Mouse (Mus musculus): ENCODE results near the gene 4921509C19Rik. TPM values are rescaled to one million over a fixed set of nuclear protein-coding genes. Genes with fewer than 3 reads are reported as not detected.
"Not testable (repeated sequence)": the region's sequence is repeated elsewhere in the genome, so short reads cannot be mapped to it uniquely, and the experiment has no call there.

4921509C19Rik gene
- total RNA-seq (2012; rRNA removed): not detected in 2 replicates
- polyA plus RNA-seq (2012; ENCODE audit: insufficient read depth in 1 of 2, insufficient read length in 2 of 2, low read depth in 1 of 2, low replicate concordance in 2 of 2, missing spikeins in 1 of 2): not detected

DNA sequence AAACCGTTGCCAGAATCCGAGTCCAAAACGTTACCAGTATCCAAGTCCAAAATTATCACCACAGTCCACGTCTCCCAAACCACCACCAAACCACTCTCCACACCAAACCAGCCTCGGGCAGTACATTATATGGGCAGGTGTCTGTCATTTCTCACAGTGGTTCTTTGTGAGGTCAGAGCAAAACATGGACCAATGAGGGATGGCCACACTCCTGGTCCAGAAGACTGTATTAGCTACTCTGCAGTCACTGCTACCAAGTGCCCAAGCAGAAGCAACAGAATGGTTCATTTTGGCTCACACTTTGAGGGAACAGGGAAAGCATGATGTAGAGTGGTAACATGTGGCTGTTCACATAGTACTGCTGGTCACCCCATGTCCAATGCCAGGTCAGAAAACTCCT is at the start of gene 4921509C19Rik:
Gene 4921509C19Rik (minus strand): TSS at position 101 of the 400 bp plus-strand sequence.
- H3K4me1 ChIP-seq (ENCODE audit: control insufficient read depth in 1 of 2, insufficient read depth in 2 of 2, low read length in 2 of 2); DNase-seq (ENCODE audit: low read depth, low spot score); H3K9ac ChIP-seq (ENCODE audit: control insufficient read depth, low read depth, low read length, poor library complexity, severe bottlenecking); H3K27ac ChIP-seq (ENCODE audit: control insufficient read depth, low read depth, low read length); H3K9me3 ChIP-seq (replicated peaks; ENCODE audit: insufficient read depth, low read length); H3K4me3 ChIP-seq (ENCODE audit: control insufficient read depth in 1 of 2, insufficient read depth in 1 of 2, low read depth in 2 of 2, low read length in 2 of 2); H3K79me2 ChIP-seq (ENCODE audit: control insufficient read depth, insufficient read depth, low read length, poor library complexity); H3K36me3 ChIP-seq (ENCODE audit: control insufficient read depth in 1 of 2, insufficient read depth in 2 of 2, low read length in 2 of 2); H3K27me3 ChIP-seq (ENCODE audit: control insufficient read depth in 1 of 2, insufficient read depth in 2 of 2, low read length in 2 of 2): not testable (repeated sequence)

DNA sequence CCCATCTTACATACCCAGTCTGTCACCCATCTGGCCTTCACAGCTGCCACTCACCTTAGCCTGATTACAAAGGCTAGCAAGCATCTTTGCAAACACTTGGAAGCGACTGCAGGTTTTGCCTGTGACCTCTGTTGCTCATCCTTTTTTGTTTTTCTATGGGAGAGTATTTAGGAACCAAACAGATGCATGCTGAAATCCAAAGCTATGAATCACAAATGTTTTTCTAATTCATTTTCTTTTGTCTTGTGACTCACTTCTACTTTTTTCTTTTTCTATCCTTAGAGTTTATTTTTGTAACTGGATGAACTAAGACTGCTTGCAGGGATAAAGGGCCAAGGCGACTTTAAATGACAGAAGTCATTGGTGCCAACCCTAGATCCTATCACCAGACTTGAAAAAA is 49.6 kb upstream of the 4921509C19Rik start:
- no peak for DNase-seq (ENCODE audit: low read depth, low spot score)

GRCm38 (mm10) chr2:151524324-151525041 is 48.5 kb upstream of the 4921509C19Rik start:
- H3K27ac ChIP-seq (ENCODE audit: control insufficient read depth, low read depth, low read length): no peak overlapping the region
- peaks cover 0 to 18% of the 10 kb centered on the region in 2 experiments; a peak in 2 of 4 replicates for H3K36me3 ChIP-seq (ENCODE audit: control insufficient read depth in 1 of 2, insufficient read depth in 2 of 2, low read length in 2 of 2)
- no peak overlapping the region for H3K4me3 ChIP-seq (ENCODE audit: control insufficient read depth in 1 of 2, insufficient read depth in 1 of 2, low read depth in 2 of 2, low read length in 2 of 2)
- H3K79me2 ChIP-seq (ENCODE audit: control insufficient read depth, insufficient read depth, low read length, poor library complexity): no peaks in the 10 kb centered on the region
- H3K4me1 ChIP-seq (ENCODE audit: control insufficient read depth in 1 of 2, insufficient read depth in 2 of 2, low read length in 2 of 2): peaks cover 3 to 10% of the 10 kb centered on the region in 2 experiments
- H3K9me3 ChIP-seq (replicated peaks; ENCODE audit: insufficient read depth, low read length): no peaks in the 10 kb centered on the region
- peak; percentile 49 for DNase-seq (ENCODE audit: low read depth, low spot score)
- no peak overlapping the region for H3K9ac ChIP-seq (ENCODE audit: control insufficient read depth, low read depth, low read length, poor library complexity, severe bottlenecking)
- no peaks in the 10 kb centered on the region for H3K27me3 ChIP-seq (ENCODE audit: control insufficient read depth in 1 of 2, insufficient read depth in 2 of 2, low read length in 2 of 2)
- peak; percentile 98 for TF ChIP-seq GATA1 (IDR thresholded peaks at IDR 0.05; ENCODE audit: low read depth, low read length)
- TF ChIP-seq ZC3H11A (IDR thresholded peaks at IDR 0.05; ENCODE audit: low read depth, low read length): no peak
- TF ChIP-seq MXI1 (IDR thresholded peaks at IDR 0.05; ENCODE audit: low read depth, low read length): peak; percentile 56; the same call in 1 of the 2 replicates
- peak; percentile 87 for TF ChIP-seq ETS1 (IDR thresholded peaks at IDR 0.05; ENCODE audit: low read depth, low read length)
- peak; percentile 87 for TF ChIP-seq ZNF384 (IDR thresholded peaks at IDR 0.05; ENCODE audit: low read depth, low read length)
- TF ChIP-seq POLR2A (IDR thresholded peaks at IDR 0.05; ENCODE audit: control insufficient read depth in 1 of 2, insufficient read depth in 1 of 2, low read depth in 1 of 2, low read length in 2 of 2, poor library complexity in 1 of 2): no peak
- no peak for TF ChIP-seq UBTF (IDR thresholded peaks at IDR 0.05; ENCODE audit: borderline replicate concordance, insufficient read depth, low read depth, low read length)
- peak; percentile 94 to 95 for TF ChIP-seq EP300 (IDR thresholded peaks at IDR 0.05; ENCODE audit: low read depth in 1 of 2, low read length in 2 of 2)
- TF ChIP-seq MAFK (IDR thresholded peaks at IDR 0.05; ENCODE audit: borderline replicate concordance, low read depth, low read length): peak; percentile 74; the same call in 1 of the 2 replicates
- 0 out of 2 replicates have a peak, but pooled peaks have one; percentile 52 for TF ChIP-seq POLR2AphosphoS2 (IDR thresholded peaks at IDR 0.05; ENCODE audit: low read length)
- peak; percentile 59; the same call in 1 of the 2 replicates for TF ChIP-seq BHLHE40 (IDR thresholded peaks at IDR 0.05; ENCODE audit: borderline replicate concordance, low read depth, low read length)
- TF ChIP-seq SIN3A (IDR thresholded peaks at IDR 0.05; ENCODE audit: low read length): peak; percentile 80
- no peak for TF ChIP-seq POLR2AphosphoS5 (IDR thresholded peaks at IDR 0.05; ENCODE audit: borderline replicate concordance, low read depth, low read length)
- no peak for TF ChIP-seq MYB (IDR thresholded peaks at IDR 0.05; ENCODE audit: low read depth, low read length)
- peak; percentile 98 for TF ChIP-seq TCF12 (IDR thresholded peaks at IDR 0.05; ENCODE audit: low read depth, low read length)
- no peak for TF ChIP-seq CHD2 (IDR thresholded peaks at IDR 0.05; ENCODE audit: low read length)
- peak; percentile 81 for TF ChIP-seq TAL1 (IDR thresholded peaks at IDR 0.05; ENCODE audit: low read length)

More for the DNA sequence above, 49.6 kb upstream of the 4921509C19Rik start:
- H3K9ac ChIP-seq (ENCODE audit: control insufficient read depth, low read depth, low read length, poor library complexity, severe bottlenecking): no peak overlapping the region
- no peaks in the 10 kb centered on the region for H3K79me2 ChIP-seq (ENCODE audit: control insufficient read depth, insufficient read depth, low read length, poor library complexity)
- no peaks in the 10 kb centered on the region for H3K27me3 ChIP-seq (ENCODE audit: control insufficient read depth in 1 of 2, insufficient read depth in 2 of 2, low read length in 2 of 2)
- no peak overlapping the region for H3K4me3 ChIP-seq (ENCODE audit: control insufficient read depth in 1 of 2, insufficient read depth in 1 of 2, low read depth in 2 of 2, low read length in 2 of 2)
- no peak for TF ChIP-seq CTCF (IDR thresholded peaks at IDR 0.05 in 2 of 3, conservative IDR thresholded peaks at IDR 0.05 in 1 of 3; ENCODE audit: control insufficient read depth in 1 of 3, insufficient read depth in 1 of 3, low read depth in 2 of 3, low read length in 3 of 3, poor library complexity in 1 of 3, severe bottlenecking in 1 of 3)
- TF ChIP-seq ETS1 (IDR thresholded peaks at IDR 0.05; ENCODE audit: low read depth, low read length): no peak
- TF ChIP-seq NRF1 (IDR thresholded peaks at IDR 0.05; ENCODE audit: insufficient read depth, low read depth, low read length, poor library complexity, severe bottlenecking): no peak
- TF ChIP-seq GABPA (IDR thresholded peaks at IDR 0.05; ENCODE audit: low read depth, low read length): no peak
- TF ChIP-seq ELF1 (IDR thresholded peaks at IDR 0.05; ENCODE audit: low read depth, low read length): no peak
- no peak for TF ChIP-seq SIN3A (IDR thresholded peaks at IDR 0.05; ENCODE audit: low read length)
- TF ChIP-seq MYB (IDR thresholded peaks at IDR 0.05; ENCODE audit: low read depth, low read length): no peak
- no peak for TF ChIP-seq RAD21 (IDR thresholded peaks at IDR 0.05; ENCODE audit: low read depth, low read length)
- TF ChIP-seq JUND (IDR thresholded peaks at IDR 0.05; ENCODE audit: low read depth, low read length): no peak
- no peak for TF ChIP-seq ZC3H11A (IDR thresholded peaks at IDR 0.05; ENCODE audit: low read depth, low read length)
- no peak for TF ChIP-seq BHLHE40 (IDR thresholded peaks at IDR 0.05; ENCODE audit: borderline replicate concordance, low read depth, low read length)
- no peak for TF ChIP-seq MAZ (IDR thresholded peaks at IDR 0.05; ENCODE audit: low read depth, low read length)
- no peak for TF ChIP-seq ZNF384 (IDR thresholded peaks at IDR 0.05; ENCODE audit: low read depth, low read length)
- no peak for TF ChIP-seq GATA1 (IDR thresholded peaks at IDR 0.05; ENCODE audit: low read depth, low read length)
- no peak for TF ChIP-seq MYC (IDR thresholded peaks at IDR 0.05; ENCODE audit: low read depth, low read length)
- TF ChIP-seq SMC3 (IDR thresholded peaks at IDR 0.05; ENCODE audit: low read depth, low read length): no peak
- TF ChIP-seq HCFC1 (IDR thresholded peaks at IDR 0.05; ENCODE audit: low read depth, low read length): no peak
- no peak for TF ChIP-seq USF1 (IDR thresholded peaks at IDR 0.05; ENCODE audit: low read depth, low read length)
- TF ChIP-seq KAT2A (conservative IDR thresholded peaks at IDR 0.05; ENCODE audit: low read depth, low read length): no peak
- peaks cover 5 to 18% of the 10 kb centered on the region in 2 experiments for H3K4me1 ChIP-seq (ENCODE audit: control insufficient read depth in 1 of 2, insufficient read depth in 2 of 2, low read length in 2 of 2)
- no peak overlapping the region for H3K27ac ChIP-seq (ENCODE audit: control insufficient read depth, low read depth, low read length)
- no peaks in the 10 kb centered on the region for H3K9me3 ChIP-seq (replicated peaks; ENCODE audit: insufficient read depth, low read length)
- H3K36me3 ChIP-seq (ENCODE audit: control insufficient read depth in 1 of 2, insufficient read depth in 2 of 2, low read length in 2 of 2): peaks cover 0 to 24% of the 10 kb centered on the region in 2 experiments; a peak in 2 of 4 replicates

Data from MEL (cell line).